Mouse (Mus musculus) kidney, adult 2 months (tissue): ENCODE results near the gene Dctn2. TPM values are rescaled to one million over a fixed set of nuclear protein-coding genes. Genes with fewer than 3 reads are reported as not detected.

Experiments
- DNase-seq: peaks from one replicate; pipeline ENCODE4 v3.0.0; 2021
- H3K27ac ChIP-seq: fragments of 200-500 bp; 2 replicates; pipeline ENCODE4 v1.5.1; 2012; ENCODE audit warnings: low read depth, low read length, control low read depth, inconsistent platforms; ENCODE audit not compliant: insufficient read depth
- H3K27me3 ChIP-seq: fragments of 200-500 bp; replicated peaks from 2 replicates; pipeline ENCODE4 v1.6.1; 2012; ENCODE audit warnings: mild to moderate bottlenecking, moderate library complexity, low read length, inconsistent platforms; ENCODE audit not compliant: control insufficient read depth, insufficient read depth
- H3K36me3 ChIP-seq: fragments of 200-500 bp; 2 replicates; pipeline ENCODE4 v1.6.1; 2012; ENCODE audit warnings: mild to moderate bottlenecking, moderate library complexity, low read length, inconsistent platforms; ENCODE audit not compliant: control insufficient read depth, insufficient read depth
- H3K4me1 ChIP-seq: fragments of 200-500 bp; 2 replicates; pipeline ENCODE4 v1.6.1; 2011; ENCODE audit warnings: low read length; ENCODE audit not compliant: control insufficient read depth, insufficient read depth
- H3K4me3 ChIP-seq: fragments of 200-500 bp; 2 replicates; pipeline ENCODE4 v1.5.1; 2011; ENCODE audit warnings: mild to moderate bottlenecking, low read depth, low read length, control low read depth; ENCODE audit not compliant: insufficient read depth
- CTCF ChIP-seq: fragments of 200-500 bp; conservative IDR thresholded peaks from 2 replicates; pipeline ENCODE4 v1.5.1; 2011; ENCODE audit warnings: low read depth, mild to moderate bottlenecking, control low read depth, low read length, moderate library complexity, mixed read lengths; ENCODE audit not compliant: insufficient read depth, insufficient read length
- POLR2A ChIP-seq: fragments of 200-500 bp; IDR thresholded peaks from one replicate; pipeline ENCODE4 v1.6.1; 2011; ENCODE audit warnings: low read depth, low read length, control low read depth
- WGBS: fragments of 180-500 bp; shearing (Covaris S2); methylation state at CpG from one replicate; pipeline ENCODE4 v1.1.7; 2018; 5-methylcytosine and 5-hydroxymethylcytosine counted together
- polyA plus RNA-seq: library from polyadenylated mRNA; depleted of rRNA; stranded (reverse); fragments of >200 nt; gene quantifications from 2 replicates; pipeline ENCODE4 v1.2.3, GENCODE M21; 2012

The Dctn2 gene
- polyA plus RNA-seq, 1 experiment: 181 TPM

DNA sequence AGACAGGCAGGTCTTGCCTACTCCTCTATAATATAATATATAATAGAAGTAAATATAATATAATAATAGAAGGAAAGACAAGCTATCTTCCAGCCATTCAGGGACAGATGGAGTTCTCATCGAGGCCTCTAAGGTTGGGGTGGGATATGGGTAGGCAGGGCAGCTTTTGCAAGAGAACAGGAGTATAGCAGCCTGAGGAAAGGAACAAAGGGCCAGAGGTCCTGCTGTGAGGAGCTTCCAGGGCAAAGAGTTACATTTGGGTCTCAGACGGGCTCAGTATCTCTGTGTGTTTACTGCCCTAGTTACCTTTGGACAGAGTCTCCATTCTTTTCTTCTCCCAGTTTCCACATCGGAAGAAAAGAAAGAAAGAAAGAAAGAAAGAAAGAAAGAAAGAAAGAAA is 2.5 kb upstream of the Dctn2 start:
- Histone ChIP-seq H3K27me3 (no peaks in the 10 kb centered on the region), H3K4me1 (peaks cover 5% of the 10 kb centered on the region), H3K36me3 (no peaks in the 10 kb centered on the region), H3K4me3 (no peak overlapping the region), H3K27ac (no peak overlapping the region)
- no peak for TF ChIP-seq CTCF
- 71% methylated on average over 3 of the region's 3 CpGs for WGBS
- DNase-seq: no peak

DNA sequence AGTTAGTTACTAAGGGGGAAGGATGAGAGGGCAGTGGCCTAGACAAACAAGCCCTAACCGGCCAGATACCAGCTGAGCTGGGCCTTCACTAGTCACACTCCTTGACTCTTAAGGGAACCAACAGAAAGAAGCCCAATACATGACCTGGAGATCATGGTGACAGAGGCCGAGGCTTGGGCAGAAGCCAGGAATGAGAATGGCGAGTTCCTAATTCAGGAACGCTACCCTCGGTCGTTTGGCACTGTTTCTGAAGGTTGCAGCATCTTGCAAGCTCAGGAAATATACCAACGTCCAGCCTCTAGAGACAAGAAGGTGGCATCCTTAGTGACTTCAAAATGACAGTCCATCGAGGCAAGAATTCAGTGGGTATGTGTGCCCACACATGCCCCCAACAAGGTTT is 1.8 kb upstream of the Dctn2 start:
- no peak overlapping the region for H3K4me3 ChIP-seq
- DNase-seq: no peak
- no peak overlapping the region for H3K27ac ChIP-seq
- H3K36me3 ChIP-seq: no peaks in the 10 kb centered on the region
- no peaks in the 10 kb centered on the region for H3K27me3 ChIP-seq
- H3K4me1 ChIP-seq: peaks cover 5% of the 10 kb centered on the region
- TF ChIP-seq CTCF: no peak
- no peak for TF ChIP-seq POLR2A
- WGBS: 82% methylated on average over 8 of the region's 8 CpGs

DNA sequence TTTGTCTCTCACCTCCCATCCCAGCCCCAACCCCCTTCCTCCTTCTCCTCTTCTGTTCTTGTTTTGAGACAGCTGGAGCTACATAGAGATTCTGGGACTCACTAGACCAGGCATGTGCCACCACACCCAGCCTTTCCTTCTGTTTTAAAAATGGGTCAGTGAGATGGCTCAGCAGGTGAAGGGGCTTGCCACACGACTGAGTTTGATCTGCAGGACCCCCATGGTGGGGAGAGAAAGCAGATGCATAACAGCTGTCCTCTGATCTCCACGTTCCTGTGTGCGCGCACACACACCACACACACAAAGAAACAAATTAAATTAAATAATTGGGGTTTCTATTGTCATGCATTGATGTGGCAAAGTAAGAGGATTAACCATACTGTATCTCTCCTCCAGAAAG is 1.2 kb upstream of the Dctn2 start:
- WGBS: 77% methylated on average over 4 of the region's 4 CpGs
- TF ChIP-seq CTCF (no peak), POLR2A (no peak)
- Histone ChIP-seq H3K4me1 (peaks cover 5% of the 10 kb centered on the region), H3K27ac (no peak overlapping the region), H3K4me3 (no peak overlapping the region), H3K27me3 (no peaks in the 10 kb centered on the region), H3K36me3 (no peaks in the 10 kb centered on the region)
- DNase-seq: no peak

DNA sequence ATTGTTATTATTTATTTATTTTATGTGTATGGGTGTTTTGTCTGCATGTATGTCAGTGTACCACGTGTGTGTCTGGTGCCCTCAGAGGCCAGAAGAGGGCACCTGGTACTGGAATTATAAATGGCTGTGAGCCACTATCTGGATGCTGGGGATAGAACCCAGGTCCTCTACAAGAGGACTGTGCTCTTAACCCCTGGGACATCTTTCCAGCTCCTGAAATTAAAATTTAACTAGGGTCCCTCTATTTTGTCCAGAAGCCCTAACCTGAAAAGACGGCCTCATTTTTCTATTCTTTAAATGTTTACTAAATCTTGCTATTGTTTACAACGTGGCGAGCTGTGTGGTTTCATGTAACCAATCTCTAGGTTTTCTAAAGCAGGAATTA is 449 bp upstream of the Dctn2 start:
- TF ChIP-seq CTCF: peak; percentile 36
- no peak for TF ChIP-seq POLR2A

DNA sequence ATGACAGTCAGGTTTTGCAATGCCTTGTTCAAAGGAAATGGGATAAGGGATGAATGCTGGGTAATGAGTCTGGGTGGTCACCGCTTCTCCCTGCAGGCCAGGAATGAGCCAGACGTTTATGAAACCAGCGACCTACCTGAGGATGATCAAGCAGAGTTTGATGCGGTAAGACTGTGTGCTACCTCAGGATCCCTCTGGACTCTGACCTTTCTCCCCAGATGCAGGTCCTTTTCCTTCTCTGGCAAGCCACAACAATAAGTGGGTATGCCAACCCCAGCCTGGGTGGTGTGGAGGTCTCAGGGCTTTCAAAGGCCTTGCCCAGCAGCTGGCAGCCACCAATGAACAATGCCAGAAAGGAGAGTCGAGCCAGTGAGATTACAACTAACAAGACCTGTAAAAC is 1.1 kb downstream of the Dctn2 start:
- H3K36me3 ChIP-seq: no peaks in the 10 kb centered on the region
- peak overlapping the region; percentile 91 for H3K4me3 ChIP-seq
- WGBS: 46% methylated on average over 5 of the region's 5 CpGs
- peak; percentile 50 for DNase-seq
- H3K27ac ChIP-seq: no peak overlapping the region
- H3K4me1 ChIP-seq: peaks cover 5% of the 10 kb centered on the region
- TF ChIP-seq POLR2A (no peak), CTCF (no peak)
- no peaks in the 10 kb centered on the region for H3K27me3 ChIP-seq

More for the DNA sequence above, 449 bp upstream of the Dctn2 start:
- H3K36me3 ChIP-seq: no peaks in the 10 kb centered on the region
- 24% methylated on average over 4 of the region's 4 CpGs for WGBS
- peak; percentile 43 for DNase-seq
- no peaks in the 10 kb centered on the region for H3K27me3 ChIP-seq
- no peak overlapping the region for H3K27ac ChIP-seq
- H3K4me3 ChIP-seq: no peak overlapping the region
- peaks cover 5% of the 10 kb centered on the region for H3K4me1 ChIP-seq

DNA sequence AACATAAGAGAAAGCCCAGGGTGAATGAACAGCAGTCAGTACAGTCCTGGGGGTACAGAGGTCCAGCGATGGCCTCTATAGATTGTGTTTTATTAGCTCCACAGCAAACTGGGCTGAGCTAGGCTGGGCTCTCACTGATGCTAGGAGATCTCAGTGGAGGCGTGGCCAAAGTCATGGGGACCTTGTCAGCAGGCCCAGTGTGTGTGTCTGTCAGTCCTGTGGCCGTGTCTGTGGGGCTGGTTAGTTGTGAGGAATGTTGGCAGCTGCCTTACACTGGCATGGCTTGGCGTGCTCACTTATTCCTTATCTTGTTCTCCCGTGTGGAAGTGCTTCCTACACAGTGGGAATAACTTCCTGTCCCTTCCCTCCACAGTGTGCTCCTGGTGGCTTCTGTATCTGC is 2.2 kb downstream of the Dctn2 start:
- TF ChIP-seq CTCF (no peak), POLR2A (no peak)
- Histone ChIP-seq H3K4me3 (no peak overlapping the region), H3K36me3 (no peaks in the 10 kb centered on the region), H3K27me3 (no peaks in the 10 kb centered on the region), H3K27ac (no peak overlapping the region), H3K4me1 (peaks cover 5% of the 10 kb centered on the region)
- WGBS: 58% methylated on average over 5 of the region's 5 CpGs
- no peak for DNase-seq

DNA sequence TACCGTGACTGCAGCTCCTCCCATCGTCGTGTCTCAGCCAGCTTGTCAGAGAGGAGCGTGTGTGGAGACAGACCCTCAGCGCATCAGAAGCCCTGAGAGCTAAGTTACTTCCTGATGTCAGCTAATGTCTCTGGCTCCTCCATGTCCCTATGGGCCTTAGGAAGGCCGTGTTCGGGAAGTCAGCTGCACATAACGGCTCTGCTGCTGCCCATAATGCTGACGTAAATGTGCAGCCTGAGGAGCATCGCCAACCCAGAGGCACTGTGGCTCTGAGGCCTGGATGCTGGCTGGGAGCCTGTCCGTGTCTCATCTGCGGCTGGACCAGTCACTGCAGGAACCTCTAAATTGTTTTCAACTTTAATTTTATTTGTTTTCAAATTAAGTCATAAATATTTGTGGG is 2.9 kb downstream of the Dctn2 start:
- WGBS: 69% methylated on average over 12 of the region's 12 CpGs
- no peaks in the 10 kb centered on the region for H3K36me3 ChIP-seq
- no peak overlapping the region for H3K27ac ChIP-seq
- no peak overlapping the region for H3K4me3 ChIP-seq
- no peaks in the 10 kb centered on the region for H3K27me3 ChIP-seq
- H3K4me1 ChIP-seq: peaks cover 5% of the 10 kb centered on the region
- no peak for DNase-seq
- TF ChIP-seq CTCF: no peak
- no peak for TF ChIP-seq POLR2A

DNA sequence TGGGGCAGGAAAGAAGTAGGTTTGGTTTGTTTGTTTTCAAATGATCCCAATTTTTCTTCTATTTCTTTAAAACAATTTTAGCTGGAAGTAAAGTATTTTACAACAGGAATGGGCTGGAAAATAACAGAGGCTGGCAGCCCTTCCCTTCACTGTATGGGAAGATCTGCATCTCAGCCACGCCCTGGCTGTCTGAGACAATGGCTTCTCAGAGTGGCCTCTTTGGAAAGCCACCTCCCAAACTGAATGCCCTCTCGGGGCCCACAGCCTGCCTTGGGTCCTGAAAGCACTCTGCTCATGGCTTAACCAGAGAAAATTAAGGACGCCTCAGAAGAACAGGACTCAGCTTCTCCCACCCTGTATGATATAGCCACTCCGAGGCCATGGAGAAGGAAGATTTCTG is 3.7 kb downstream of the Dctn2 start:
- H3K27ac ChIP-seq: no peak overlapping the region
- TF ChIP-seq POLR2A: no peak
- no peak for TF ChIP-seq CTCF
- H3K36me3 ChIP-seq: no peaks in the 10 kb centered on the region
- no peak overlapping the region for H3K4me3 ChIP-seq
- 82% methylated on average over 4 of the region's 4 CpGs for WGBS
- no peaks in the 10 kb centered on the region for H3K27me3 ChIP-seq
- H3K4me1 ChIP-seq: peaks cover 5% of the 10 kb centered on the region
- DNase-seq: no peak
